Mouse (Mus musculus): Measurements from ENCODE around the gene Sox13. TPM values are rescaled to one million over a fixed set of nuclear protein-coding genes. Genes with fewer than 3 reads are reported as not detected.

Sox13 gene
- total and polyA plus RNA-seq, 3 experiments, result 0.03 TPM; not detected in 2

DNA sequence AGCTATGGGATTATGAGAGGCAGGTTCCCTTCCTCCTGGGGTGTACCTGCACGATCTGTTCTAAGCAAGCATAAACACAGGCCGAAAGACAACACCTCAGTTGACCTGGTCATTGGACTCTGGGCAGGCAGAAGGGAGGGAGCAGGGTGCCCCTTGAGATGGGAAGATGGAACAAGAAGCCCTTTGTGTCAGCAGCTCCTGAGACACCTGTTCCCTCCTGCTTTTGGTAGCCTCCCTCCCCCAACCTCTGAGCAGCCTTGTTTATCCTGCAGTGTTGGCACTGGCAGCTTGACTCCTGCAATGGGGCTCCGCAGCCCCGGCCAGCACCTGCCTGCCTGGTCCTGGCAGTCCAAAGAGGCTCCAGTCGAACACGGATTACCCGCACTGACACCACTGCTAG, 9.1 kb downstream of the Sox13 start:
- H3K27me3 ChIP-seq (ENCODE audit: control insufficient read depth in 1 of 2, insufficient read depth in 2 of 2, low read length in 2 of 2), result peaks cover 3 to 4% of the 10 kb centered on the region in 2 experiments; a peak in 2 of 4 replicates
- no peak for DNase-seq (ENCODE audit: low read depth, low spot score)

DNA sequence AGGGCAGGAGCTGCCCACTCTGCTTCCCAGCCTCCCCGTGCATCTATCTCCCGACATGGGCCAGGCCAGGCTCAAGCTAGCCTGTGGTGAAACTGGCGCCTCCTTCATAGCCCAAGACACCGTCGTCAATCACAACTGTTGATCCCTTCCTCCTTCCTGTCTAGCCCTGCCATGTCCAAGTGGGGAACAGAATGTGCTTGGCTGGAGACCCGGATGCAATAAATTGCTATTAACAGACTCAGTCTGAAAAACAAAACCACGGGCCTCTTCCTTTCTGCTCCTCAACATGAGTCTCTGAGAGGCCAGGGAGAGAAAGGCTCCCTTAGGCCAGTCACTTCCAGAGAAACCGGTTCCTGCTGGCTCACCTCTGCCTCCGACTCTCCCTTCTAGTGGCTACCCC, 11.2 kb downstream of the Sox13 start:
- H3K4me3 ChIP-seq (ENCODE audit: control insufficient read depth in 1 of 2, insufficient read depth in 1 of 2, low read depth in 2 of 2, low read length in 2 of 2), result no peak overlapping the region
- no peaks in the 10 kb centered on the region for H3K79me2 ChIP-seq (ENCODE audit: control insufficient read depth, insufficient read depth, low read length, poor library complexity)
- no peaks in the 10 kb centered on the region for H3K36me3 ChIP-seq (ENCODE audit: control insufficient read depth in 1 of 2, insufficient read depth in 2 of 2, low read length in 2 of 2)
- no peaks in the 10 kb centered on the region for H3K9me3 ChIP-seq (replicated peaks; ENCODE audit: insufficient read depth, low read length)
- DNase-seq (ENCODE audit: low read depth, low spot score), result no peak
- H3K27me3 ChIP-seq (ENCODE audit: control insufficient read depth in 1 of 2, insufficient read depth in 2 of 2, low read length in 2 of 2), result peaks cover 0 to 3% of the 10 kb centered on the region in 2 experiments; a peak in 2 of 4 replicates
- TF ChIP-seq CHD1 (IDR thresholded peaks at IDR 0.05; ENCODE audit: low read depth, low read length), result no peak
- no peak for TF ChIP-seq UBTF (IDR thresholded peaks at IDR 0.05; ENCODE audit: borderline replicate concordance, insufficient read depth, low read depth, low read length)
- no peak for TF ChIP-seq RCOR1 (IDR thresholded peaks at IDR 0.05; ENCODE audit: low read depth, low read length)
- TF ChIP-seq TBP (IDR thresholded peaks at IDR 0.05; ENCODE audit: low read depth, low read length), result no peak
- no peak for TF ChIP-seq USF2 (IDR thresholded peaks at IDR 0.05; ENCODE audit: borderline replicate concordance in 1 of 2, insufficient read depth in 1 of 2, low read depth in 1 of 2, low read length in 2 of 2)
- TF ChIP-seq POLR2A (IDR thresholded peaks at IDR 0.05; ENCODE audit: control insufficient read depth in 1 of 2, insufficient read depth in 1 of 2, low read depth in 1 of 2, low read length in 2 of 2, poor library complexity in 1 of 2), result no peak
- no peak for TF ChIP-seq MXI1 (IDR thresholded peaks at IDR 0.05; ENCODE audit: low read depth, low read length)
- no peak for TF ChIP-seq RAD21 (IDR thresholded peaks at IDR 0.05; ENCODE audit: low read depth, low read length)
- no peak for TF ChIP-seq MYC (IDR thresholded peaks at IDR 0.05; ENCODE audit: low read depth, low read length)
- no peak for TF ChIP-seq MAFK (IDR thresholded peaks at IDR 0.05; ENCODE audit: borderline replicate concordance, low read depth, low read length)
- TF ChIP-seq JUND (IDR thresholded peaks at IDR 0.05; ENCODE audit: low read depth, low read length), result no peak
- TF ChIP-seq POLR2AphosphoS2 (IDR thresholded peaks at IDR 0.05; ENCODE audit: low read length), result no peak
- TF ChIP-seq POLR2AphosphoS5 (IDR thresholded peaks at IDR 0.05; ENCODE audit: borderline replicate concordance, low read depth, low read length), result no peak
- TF ChIP-seq E2F4 (IDR thresholded peaks at IDR 0.05; ENCODE audit: borderline replicate concordance, low read depth, low read length), result no peak
- no peak for TF ChIP-seq MEF2A (IDR thresholded peaks at IDR 0.05; ENCODE audit: extremely low read depth, insufficient replicate concordance, low read depth, low read length, poor library complexity, severe bottlenecking)
- TF ChIP-seq EP300 (IDR thresholded peaks at IDR 0.05; ENCODE audit: low read depth in 1 of 2, low read length in 2 of 2), result no peak
- no peaks in the 10 kb centered on the region for H3K4me1 ChIP-seq (ENCODE audit: control insufficient read depth in 1 of 2, insufficient read depth in 2 of 2, low read length in 2 of 2)
- no peak overlapping the region for H3K9ac ChIP-seq (ENCODE audit: control insufficient read depth, low read depth, low read length, poor library complexity, severe bottlenecking)
- no peak overlapping the region for H3K27ac ChIP-seq (ENCODE audit: control insufficient read depth, low read depth, low read length)

More for the DNA sequence above, 9.1 kb downstream of the Sox13 start:
- Histone ChIP-seq H3K4me1 (ENCODE audit: control insufficient read depth in 1 of 2, insufficient read depth in 2 of 2, low read length in 2 of 2) (no peaks in the 10 kb centered on the region), H3K27ac (ENCODE audit: control insufficient read depth, low read depth, low read length) (no peak overlapping the region), H3K9ac (ENCODE audit: control insufficient read depth, low read depth, low read length, poor library complexity, severe bottlenecking) (no peak overlapping the region), H3K4me3 (ENCODE audit: control insufficient read depth in 1 of 2, insufficient read depth in 1 of 2, low read depth in 2 of 2, low read length in 2 of 2) (no peak overlapping the region), H3K9me3 (replicated peaks; ENCODE audit: insufficient read depth, low read length) (no peaks in the 10 kb centered on the region), H3K36me3 (ENCODE audit: control insufficient read depth in 1 of 2, insufficient read depth in 2 of 2, low read length in 2 of 2) (no peaks in the 10 kb centered on the region), H3K79me2 (ENCODE audit: control insufficient read depth, insufficient read depth, low read length, poor library complexity) (no peaks in the 10 kb centered on the region)
- TF ChIP-seq CHD1 (IDR thresholded peaks at IDR 0.05; ENCODE audit: low read depth, low read length) (no peak), BHLHE40 (IDR thresholded peaks at IDR 0.05; ENCODE audit: borderline replicate concordance, low read depth, low read length) (no peak), MAX (IDR thresholded peaks at IDR 0.05; ENCODE audit: low read length) (no peak), CTCF (IDR thresholded peaks at IDR 0.05 in 2 of 3, conservative IDR thresholded peaks at IDR 0.05 in 1 of 3; ENCODE audit: control insufficient read depth in 1 of 3, insufficient read depth in 1 of 3, low read depth in 2 of 3, low read length in 3 of 3, poor library complexity in 1 of 3, severe bottlenecking in 1 of 3) (no peak), MYB (IDR thresholded peaks at IDR 0.05; ENCODE audit: low read depth, low read length) (no peak), E2F4 (IDR thresholded peaks at IDR 0.05; ENCODE audit: borderline replicate concordance, low read depth, low read length) (no peak)
